Mouse (Mus musculus) intestine, postnatal 0 days (tissue): ENCODE measurements around the gene Bcat2. TPM values are rescaled to one million over a fixed set of nuclear protein-coding genes. Genes with fewer than 3 reads are reported as not detected.
A peak's percentile ranks its signal among the peaks of the same experiment; 100 is the strongest.
"Not testable (repeated sequence)": the region's sequence is repeated elsewhere in the genome, so short reads cannot be mapped to it uniquely, and the experiment has no call there.

Experiments
- ATAC-seq: fragments of 200-750 bp; cut with Nextera tagmentation; 2 replicates; pipeline ENCODE4 v1.8.0; 2017; ENCODE audit warnings: mild to moderate bottlenecking, moderate TSS enrichment, moderate library complexity
- H3K27ac ChIP-seq: fragments of 300-500 bp; sonication (generic); 2 replicates; pipeline ENCODE4 v1.5.1; 2014; ENCODE audit warnings: mild to moderate bottlenecking, low read depth, low read length, moderate library complexity
- H3K27me3 ChIP-seq: fragments of 300-500 bp; sonication (generic); replicated peaks from 2 replicates; pipeline ENCODE4 v1.6.1; 2014; ENCODE audit warnings: low read length, mixed read lengths; ENCODE audit not compliant: control insufficient read depth, insufficient read depth
- H3K36me3 ChIP-seq: fragments of 300-500 bp; sonication (generic); 2 replicates; pipeline ENCODE4 v1.6.1; 2014; ENCODE audit warnings: mild to moderate bottlenecking, moderate library complexity; ENCODE audit not compliant: control insufficient read depth, insufficient read depth
- H3K4me1 ChIP-seq: fragments of 300-500 bp; sonication (generic); replicated peaks from 2 replicates; pipeline ENCODE4 v1.6.1; 2014; ENCODE audit warnings: antibody characterized with exemption, low read length, mixed read lengths; ENCODE audit not compliant: control insufficient read depth, insufficient read depth
- H3K4me2 ChIP-seq: fragments of 300-500 bp; sonication (generic); replicated peaks from 2 replicates; pipeline ENCODE4 v1.6.1; 2014; ENCODE audit warnings: low read depth, mild to moderate bottlenecking, moderate library complexity
- H3K4me3 ChIP-seq: fragments of 300-500 bp; sonication (generic); 2 replicates; pipeline ENCODE4 v1.5.1; 2014; ENCODE audit warnings: low read depth, low read length
- H3K9ac ChIP-seq: fragments of 300-500 bp; sonication (generic); 2 replicates; pipeline ENCODE4 v1.6.1; 2014; ENCODE audit warnings: mild to moderate bottlenecking, low read depth, low read length
- H3K9me3 ChIP-seq: fragments of 300-500 bp; sonication (generic); 2 replicates; pipeline ENCODE4 v1.6.1; 2016; ENCODE audit warnings: mixed run types; ENCODE audit not compliant: control insufficient read depth
- CTCF ChIP-seq: sonication (generic); IDR thresholded peaks from 2 replicates; pipeline ENCODE4 v1.5.1; 2016; ENCODE audit warnings: low read depth, mild to moderate bottlenecking, control low read depth, antibody characterized with exemption, moderate library complexity
- WGBS: fragments of 180-500 bp; shearing (Covaris S2); extraction: QIAGEN DNeasy Blood & Tissue Kit; methylation state at CpG from one replicate; pipeline ENCODE4 v1.1.7; 2014; 5-methylcytosine and 5-hydroxymethylcytosine counted together
- polyA plus RNA-seq: library from polyadenylated mRNA; unstranded; fragments of >200 nt; fragmentation: Nextera tagmentation; extraction: Ambion mirVana; gene quantifications from 2 replicates; pipeline ENCODE4 v1.2.1, GENCODE M21; 2015

Gene Bcat2
- polyA plus RNA-seq, 1 experiment from 2014 or later = 18.6 TPM

GRCm38 (mm10) chr7:45524841-45525621 lies 44.9 kb upstream of the Bcat2 start:
- H3K4me2 ChIP-seq = peak overlapping the region; percentile 73
- peak overlapping the region; percentile 80; the same call in 1 of the 2 replicates for H3K27ac ChIP-seq
- TF ChIP-seq CTCF = no peak
- peaks cover 8% of the 10 kb centered on the region for H3K4me1 ChIP-seq
- H3K36me3 ChIP-seq = peaks cover 8% of the 10 kb centered on the region; the same call in 1 of the 2 replicates
- ATAC-seq = no peak
- 14% methylated on average over 12 of the region's 12 CpGs for WGBS
- no peaks in the 10 kb centered on the region for H3K9me3 ChIP-seq
- no peaks in the 10 kb centered on the region for H3K27me3 ChIP-seq
- peak overlapping the region; percentile 77 for H3K9ac ChIP-seq
- H3K4me3 ChIP-seq = peak overlapping the region; percentile 61

GRCm38 (mm10) chr7:45525809-45526473 lies 44.0 kb upstream of the Bcat2 start, which contains the start of the genes Ppp1r15a and Plekha4:
Gene Ppp1r15a (minus strand): TSS chr7:45526268.
Gene Plekha4 (plus strand): TSS chr7:45526330.
- Histone ChIP-seq H3K4me2 (peak within 1 kb of the TSS; percentile 73), H3K4me1 (peaks cover 8% of the 10 kb centered on the region)
- WGBS = under 1% methylated on average over 54 of the region's 54 CpGs

GRCm38 (mm10) chr7:45526474-45527120 lies 43.4 kb upstream of the Bcat2 start:
- TF ChIP-seq CTCF = peak; percentile 65
- WGBS = 21% methylated on average over 7 of the region's 7 CpGs

More at GRCm38 (mm10) chr7:45525809-45526473, 44.0 kb upstream of the Bcat2 start, which contains the start of the genes Ppp1r15a and Plekha4:
- Histone ChIP-seq H3K27ac (peak within 1 kb of the TSS; percentile 80), H3K9ac (peak within 1 kb of the TSS; percentile 77), H3K9me3 (no peaks in the 10 kb centered on the region), H3K4me3 (peak within 1 kb of the TSS; percentile 61), H3K27me3 (no peaks in the 10 kb centered on the region), H3K36me3 (peaks cover 8% of the 10 kb centered on the region; the same call in 1 of the 2 replicates)
- ATAC-seq = peak; percentile 91
- no peak for TF ChIP-seq CTCF

GRCm38 (mm10) chr7:45527169-45527568 lies 42.8 kb upstream of the Bcat2 start:
- H3K9ac ChIP-seq, H3K9me3 ChIP-seq, ATAC-seq, H3K27ac ChIP-seq, H3K4me1 ChIP-seq, H3K4me3 ChIP-seq, H3K27me3 ChIP-seq, H3K4me2 ChIP-seq, H3K36me3 ChIP-seq: not testable (repeated sequence)
- 92% methylated on average over 6 of the region's 6 CpGs for WGBS

More at GRCm38 (mm10) chr7:45526474-45527120, 43.4 kb upstream of the Bcat2 start:
- Histone ChIP-seq H3K4me2 (peak overlapping the region; percentile 73), H3K4me3 (peak overlapping the region; percentile 61), H3K36me3 (peaks cover 8% of the 10 kb centered on the region; the same call in 1 of the 2 replicates), H3K27me3 (no peaks in the 10 kb centered on the region), H3K4me1 (peaks cover 8% of the 10 kb centered on the region), H3K9me3 (no peaks in the 10 kb centered on the region), H3K9ac (peak overlapping the region; percentile 77), H3K27ac (peak overlapping the region; percentile 80)
- ATAC-seq = no peak

GRCm38 (mm10) chr7:45529461-45529860 lies 40.5 kb upstream of the Bcat2 start:
- no peak for TF ChIP-seq CTCF
- Histone ChIP-seq H3K27ac (no peak overlapping the region), H3K4me1 (peaks cover 5% of the 10 kb centered on the region), H3K9ac (no peak overlapping the region), H3K9me3 (no peaks in the 10 kb centered on the region), H3K4me3 (no peak overlapping the region), H3K36me3 (no peaks in the 10 kb centered on the region), H3K4me2 (no peak overlapping the region), H3K27me3 (no peaks in the 10 kb centered on the region)
- WGBS = 20% methylated on average over 6 of the region's 6 CpGs
- ATAC-seq = no peak

GRCm38 (mm10) chr7:45530643-45531042 lies 39.3 kb upstream of the Bcat2 start:
- TF ChIP-seq CTCF = no peak
- Histone ChIP-seq H3K4me1 (no peaks in the 10 kb centered on the region; the same call in 1 of the 2 replicates), H3K27ac (no peak overlapping the region), H3K9me3 (no peaks in the 10 kb centered on the region), H3K9ac (no peak overlapping the region), H3K27me3 (no peaks in the 10 kb centered on the region), H3K4me3 (no peak overlapping the region), H3K36me3 (no peaks in the 10 kb centered on the region), H3K4me2 (no peak overlapping the region)
- WGBS = 31% methylated on average over 2 of the region's 2 CpGs
- no peak for ATAC-seq
